Mouse (Mus musculus) MEL (cell line): ENCODE measurements around the gene Desi2. TPM values are rescaled to one million over a fixed set of nuclear protein-coding genes. Genes with fewer than 3 reads are reported as not detected.

Experiments
- DNase-seq: peaks from one replicate; pipeline ENCODE4 v3.0.0; 2011; ENCODE audit warnings: low read depth, low spot score
- H3K27ac ChIP-seq: 2 replicates; pipeline ENCODE4 v1.5.1; 2012; ENCODE audit warnings: low read depth, mild to moderate bottlenecking, control low read depth, low read length, moderate library complexity; ENCODE audit not compliant: control insufficient read depth
- H3K27me3 ChIP-seq, 2 experiments: fragments of 150-350 bp in 1 of 2; sonication (generic) in 1 of 2; 2 replicates each; pipeline ENCODE4 v1.6.1; 2012; ENCODE audit warnings: low read length in 2 of 2, mild to moderate bottlenecking in 2 of 2, improper control_type of control experiment in 1 of 2, moderate library complexity in 1 of 2; ENCODE audit not compliant: insufficient read depth in 2 of 2, control insufficient read depth in 1 of 2
- H3K36me3 ChIP-seq, 2 experiments: 2 replicates each; pipeline ENCODE4 v1.6.1; 2012 to 2014; ENCODE audit warnings: low read length in 2 of 2, improper control_type of control experiment in 1 of 2, inconsistent platforms in 1 of 2, mild to moderate bottlenecking in 1 of 2; ENCODE audit not compliant: insufficient read depth in 2 of 2, control insufficient read depth in 1 of 2
- H3K4me1 ChIP-seq, 2 experiments: fragments of 150-350 bp in 1 of 2; sonication (generic) in 1 of 2; 2 replicates each; pipeline ENCODE4 v1.6.1; 2012; ENCODE audit warnings: low read length in 2 of 2, improper control_type of control experiment in 1 of 2, mild to moderate bottlenecking in 1 of 2; ENCODE audit not compliant: insufficient read depth in 2 of 2, control insufficient read depth in 1 of 2
- H3K4me3 ChIP-seq, 2 experiments: fragments of 150-350 bp in 1 of 2; sonication (generic) in 1 of 2; 2 replicates each; pipeline ENCODE4 v1.5.1; 2012; ENCODE audit warnings: low read depth in 2 of 2, low read length in 2 of 2, mild to moderate bottlenecking in 2 of 2, moderate library complexity in 2 of 2, control low read depth in 1 of 2, improper control_type of control experiment in 1 of 2; ENCODE audit not compliant: control insufficient read depth in 1 of 2, insufficient read depth in 1 of 2
- H3K79me2 ChIP-seq: 2 replicates; pipeline ENCODE4 v1.6.1; 2012; ENCODE audit warnings: mild to moderate bottlenecking, low read length, moderate library complexity; ENCODE audit not compliant: control insufficient read depth, poor library complexity, insufficient read depth
- H3K9ac ChIP-seq: 2 replicates; pipeline ENCODE4 v1.6.1; 2012; ENCODE audit warnings: low read depth, mild to moderate bottlenecking, control low read depth, low read length, moderate library complexity; ENCODE audit not compliant: control insufficient read depth, poor library complexity, severe bottlenecking
- H3K9me3 ChIP-seq: fragments of 150-350 bp; sonication (generic); replicated peaks from 2 replicates; pipeline ENCODE4 v1.6.1; 2012; ENCODE audit warnings: mild to moderate bottlenecking, low read length, improper control_type of control experiment, moderate library complexity; ENCODE audit not compliant: insufficient read depth
- BHLHE40 ChIP-seq: IDR thresholded peaks from 2 replicates; pipeline ENCODE4 v1.6.1; 2012; ENCODE audit warnings: low read depth, mild to moderate bottlenecking, inconsistent platforms, low read length, improper control_type of control experiment, borderline replicate concordance
- CHD2 ChIP-seq: IDR thresholded peaks from 2 replicates; pipeline ENCODE4 v1.6.1; 2011; ENCODE audit warnings: low read length, improper control_type of control experiment
- CTCF ChIP-seq, 3 experiments: IDR thresholded peaks in 2 of 3; conservative IDR thresholded peaks in 1 of 3; 2 replicates each; pipeline ENCODE4 v1.5.1; 2011 to 2012; ENCODE audit warnings: low read length in 3 of 3, low read depth in 2 of 3, mild to moderate bottlenecking in 2 of 3, improper control_type of control experiment in 1 of 3, inconsistent platforms in 1 of 3, mixed read lengths in 1 of 3, moderate library complexity in 1 of 3; ENCODE audit not compliant: control insufficient read depth in 1 of 3, insufficient read depth in 1 of 3, poor library complexity in 1 of 3, severe bottlenecking in 1 of 3
- ELF1 ChIP-seq: IDR thresholded peaks from 2 replicates; pipeline ENCODE4 v1.6.1; 2014; ENCODE audit warnings: low read depth, mild to moderate bottlenecking, inconsistent platforms, low read length, improper control_type of control experiment, moderate library complexity
- MAFK ChIP-seq: IDR thresholded peaks from 2 replicates; pipeline ENCODE4 v1.6.1; 2011; ENCODE audit warnings: low read depth, mild to moderate bottlenecking, low read length, improper control_type of control experiment, borderline replicate concordance
- POLR2AphosphoS2 ChIP-seq: IDR thresholded peaks from 2 replicates; pipeline ENCODE4 v1.6.1; 2011; ENCODE audit warnings: low read length, improper control_type of control experiment
- RAD21 ChIP-seq: IDR thresholded peaks from 2 replicates; pipeline ENCODE4 v1.6.1; 2011; ENCODE audit warnings: mild to moderate bottlenecking, low read depth, low read length, improper control_type of control experiment
- SIN3A ChIP-seq: IDR thresholded peaks from 2 replicates; pipeline ENCODE4 v1.6.1; 2012; ENCODE audit warnings: low read length, improper control_type of control experiment, inconsistent platforms
- SMC3 ChIP-seq: IDR thresholded peaks from 2 replicates; pipeline ENCODE4 v1.6.1; 2011; ENCODE audit warnings: low read depth, low read length, improper control_type of control experiment
- ZC3H11A ChIP-seq: IDR thresholded peaks from 2 replicates; pipeline ENCODE4 v1.6.1; 2012; ENCODE audit warnings: low read depth, mild to moderate bottlenecking, inconsistent platforms, low read length, improper control_type of control experiment
- ZNF384 ChIP-seq: IDR thresholded peaks from 2 replicates; pipeline ENCODE4 v1.6.1; 2012; ENCODE audit warnings: low read depth, mild to moderate bottlenecking, inconsistent platforms, low read length, improper control_type of control experiment
- polyA plus RNA-seq, 2 experiments: library from polyadenylated mRNA; stranded (reverse) in 1 of 2; unstranded in 1 of 2; fragments of >175 nt in 1 of 2; fragments of >200 nt in 1 of 2; gene quantifications; 2 replicates each; pipeline versions ENCODE4 v1.2.1 to v1.2.4; 2012; ENCODE audit warnings: low replicate concordance in 2 of 2, low read depth in 1 of 2; ENCODE audit not compliant: insufficient read length in 2 of 2, insufficient read depth in 1 of 2, missing spikeins in 1 of 2
- total RNA-seq: library from RNA; depleted of rRNA; stranded (reverse); fragments of 300-350 nt; gene quantifications from 2 replicates; pipeline ENCODE4 v1.2.3, GENCODE M21; 2012; rRNA removed

Desi2 gene
- total and polyA plus RNA-seq, 3 experiments: 16.9 to 22.3 TPM; not detected in 1

GRCm38 (mm10) chr1:178303425-178303824 lies 116.2 kb downstream of the Desi2 start:
- Histone ChIP-seq H3K4me1 (no peaks in the 10 kb centered on the region), H3K9me3 (no peaks in the 10 kb centered on the region)

More at GRCm38 (mm10) chr1:178303425-178303824, 116.2 kb downstream of the Desi2 start:
- H3K4me3 ChIP-seq: no peak overlapping the region
- H3K27me3 ChIP-seq: no peaks in the 10 kb centered on the region
- no peaks in the 10 kb centered on the region for H3K79me2 ChIP-seq
- no peaks in the 10 kb centered on the region for H3K36me3 ChIP-seq
- peak; percentile 88 for DNase-seq
- H3K9ac ChIP-seq: no peak overlapping the region
- H3K27ac ChIP-seq: no peak overlapping the region
- TF ChIP-seq BHLHE40 (no peak), MAFK (no peak), RAD21 (peak; percentile 81), SIN3A (0 out of 2 replicates have a peak, but pooled peaks have one; percentile 34), ZNF384 (peak; percentile 64; the same call in 1 of the 2 replicates), POLR2AphosphoS2 (no peak), SMC3 (peak; percentile 98), ELF1 (peak; percentile 32; the same call in 1 of the 2 replicates), CHD2 (no peak), ZC3H11A (peak; percentile 88), CTCF (IDR thresholded peaks at IDR 0.05 in 2 of 3, conservative IDR thresholded peaks at IDR 0.05 in 1 of 3; ENCODE audit: control insufficient read depth in 1 of 3, insufficient read depth in 1 of 3, low read depth in 2 of 3, low read length in 3 of 3, poor library complexity in 1 of 3, severe bottlenecking in 1 of 3) (peak; percentile 78 to 92 (median 85))

Other genes starting within 250 kb of the Desi2 start
- gene Catspere2, start 204.0 kb upstream of the Desi2 start, total RNA-seq: not detected in 2 replicates
- not detected for gene Catspere2, start 204.0 kb upstream of the Desi2 start, polyA plus RNA-seq
- 24.3 and 26.8 TPM in 2 replicates for gene Cox20, start 131.7 kb downstream of the Desi2 start, total RNA-seq
- gene Cox20, start 131.7 kb downstream of the Desi2 start, polyA plus RNA-seq: 10 to 100 TPM in 1 of 2 experiments, not detected in 1; 27.3 TPM
- gene Hnrnpu, start 150.4 kb downstream of the Desi2 start, total RNA-seq: 373 and 409 TPM in 2 replicates
- gene Hnrnpu, start 150.4 kb downstream of the Desi2 start, polyA plus RNA-seq: 1,000 to 10,000 TPM in 1 of 2 experiments, 100 to 1,000 TPM in 1; 789 to 2,754 TPM
- gene Efcab2, start 218.7 kb downstream of the Desi2 start, total RNA-seq: 0.85 and 0.98 TPM in 2 replicates
- 1 to 10 TPM in 1 of 2 experiments, not detected in 1; 3.2 TPM for gene Efcab2, start 218.7 kb downstream of the Desi2 start, polyA plus RNA-seq